Mouse (Mus musculus) limb, embryonic 12.5 days (tissue): ENCODE results near the gene Ism2. TPM values are rescaled to one million over a fixed set of nuclear protein-coding genes. Genes with fewer than 3 reads are reported as not detected.

Experiments
- ATAC-seq: fragments of 200-750 bp; cut with Nextera tagmentation; 2 replicates; pipeline ENCODE4 v1.8.0; 2017; ENCODE audit warnings: low read depth, moderate TSS enrichment; ENCODE audit not compliant: insufficient number of reproducible peaks, insufficient read depth, low FRiP score, low TSS enrichment
- H3K27ac ChIP-seq: fragments of 300-500 bp; sonication (generic); 2 replicates; pipeline ENCODE4 v1.5.1; 2016; ENCODE audit warnings: mild to moderate bottlenecking, moderate library complexity
- H3K27me3 ChIP-seq: fragments of 300-500 bp; sonication (generic); 2 replicates; pipeline ENCODE4 v1.6.1; 2016; ENCODE audit warnings: mild to moderate bottlenecking, moderate library complexity
- H3K36me3 ChIP-seq: fragments of 300-500 bp; sonication (generic); 2 replicates; pipeline ENCODE4 v1.6.1; 2016; ENCODE audit warnings: mild to moderate bottlenecking, moderate library complexity
- H3K4me1 ChIP-seq: fragments of 300-500 bp; sonication (generic); replicated peaks from 2 replicates; pipeline ENCODE4 v1.6.1; 2016
- H3K4me2 ChIP-seq: fragments of 300-500 bp; sonication (generic); 2 replicates; pipeline ENCODE4 v1.6.1; 2016; ENCODE audit warnings: mild to moderate bottlenecking, moderate library complexity
- H3K4me3 ChIP-seq: fragments of 300-500 bp; sonication (generic); replicated peaks from 2 replicates; pipeline ENCODE4 v1.5.1; 2016; ENCODE audit warnings: mild to moderate bottlenecking
- H3K9ac ChIP-seq: fragments of 300-500 bp; sonication (generic); replicated peaks from 2 replicates; pipeline ENCODE4 v1.6.1; 2016; ENCODE audit warnings: mild to moderate bottlenecking, moderate library complexity
- H3K9me3 ChIP-seq: fragments of 300-500 bp; sonication (generic); 2 replicates; pipeline ENCODE4 v1.6.1; 2016; ENCODE audit warnings: mild to moderate bottlenecking, moderate library complexity
- WGBS: fragments of 180-500 bp; shearing (Covaris S2); methylation state at CpG from one replicate; pipeline ENCODE4 v1.1.7; 2016; 5-methylcytosine and 5-hydroxymethylcytosine counted together
- polyA plus RNA-seq: library from polyadenylated mRNA; unstranded; fragments of >200 nt; fragmentation: Nextera tagmentation; extraction: Ambion mirVana; gene quantifications from 2 replicates; pipeline ENCODE4 v1.2.1, GENCODE M21; 2016

Gene Ism2
- polyA plus RNA-seq, result 1.7 and 1.9 TPM in 2 replicates

DNA sequence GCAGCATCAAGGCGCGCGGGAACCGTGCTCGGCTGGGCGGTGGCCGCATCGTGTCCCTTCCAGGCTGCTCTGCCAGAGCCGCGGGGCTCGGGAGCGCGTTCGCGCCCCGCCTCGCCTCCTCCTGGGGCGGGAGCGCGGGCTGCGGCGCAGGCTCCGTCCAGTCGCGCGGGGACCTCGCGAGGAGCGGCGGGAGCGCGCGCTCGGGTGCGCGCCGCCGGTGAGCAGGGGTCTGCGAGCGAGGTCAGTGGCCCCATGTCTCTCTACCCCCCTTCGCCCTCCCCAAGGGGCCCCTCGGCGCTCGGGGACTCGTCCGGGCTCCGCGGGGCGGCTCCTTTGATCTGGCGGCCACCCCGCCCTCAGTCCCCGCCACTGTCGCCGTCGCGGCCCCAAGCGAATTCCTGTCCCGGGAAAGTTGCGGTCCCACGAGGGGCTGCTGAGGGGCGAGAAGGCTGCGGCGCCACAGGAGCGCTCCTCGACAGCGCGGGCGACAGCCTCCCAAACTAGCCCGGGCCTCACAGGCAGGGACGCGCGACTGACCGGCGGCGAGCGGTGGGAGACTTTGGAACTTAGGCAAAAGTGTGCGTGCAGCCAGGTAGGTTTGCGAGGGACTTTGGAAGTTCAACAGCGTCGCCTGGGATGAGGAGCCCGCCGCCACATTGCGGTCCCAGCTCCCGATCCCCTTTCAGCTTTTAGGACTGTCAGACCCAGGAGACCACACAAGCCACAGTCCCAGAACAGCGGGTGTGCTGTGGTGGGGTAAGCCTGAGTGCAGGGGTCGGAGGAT, at the start of gene Ism2:
Gene Ism2, minus strand, starts transcription at position 49 of the 784 bp plus-strand sequence.
- peak within 1 kb of the TSS; percentile 93 for H3K4me2 ChIP-seq
- H3K4me3 ChIP-seq, result peak within 1 kb of the TSS; percentile 71
- H3K27me3 ChIP-seq, result peaks cover 38% of the 10 kb centered on the region
- H3K9ac ChIP-seq, result peak within 1 kb of the TSS; percentile 77
- no peaks in the 10 kb centered on the region for H3K9me3 ChIP-seq
- WGBS, result under 1% methylated on average over 86 of the region's 86 CpGs
- H3K27ac ChIP-seq, result no peak within 1 kb of the TSS
- H3K36me3 ChIP-seq, result no peaks in the 10 kb centered on the region
- peaks cover 5% of the 10 kb centered on the region for H3K4me1 ChIP-seq
- ATAC-seq, result peak; percentile 66; the same call in 1 of the 2 replicates

GRCm38 (mm10) chr12:87348029-87348428, 48.5 kb upstream of the Ism2 start:
- Histone ChIP-seq H3K36me3 (peaks cover 27% of the 10 kb centered on the region), H3K4me2 (no peak overlapping the region), H3K27me3 (no peaks in the 10 kb centered on the region), H3K9me3 (no peaks in the 10 kb centered on the region), H3K9ac (no peak overlapping the region), H3K27ac (no peak overlapping the region), H3K4me1 (no peaks in the 10 kb centered on the region), H3K4me3 (no peak overlapping the region)
- ATAC-seq, result no peak
- WGBS, result 82% methylated on average over 2 of the region's 2 CpGs

GRCm38 (mm10) chr12:87347511-87347910, 48.0 kb upstream of the Ism2 start:
- WGBS, result 87% methylated on average over 2 of the region's 2 CpGs
- no peak overlapping the region for H3K27ac ChIP-seq
- no peaks in the 10 kb centered on the region for H3K9me3 ChIP-seq
- H3K27me3 ChIP-seq, result no peaks in the 10 kb centered on the region
- H3K9ac ChIP-seq, result no peak overlapping the region
- no peak overlapping the region for H3K4me2 ChIP-seq
- no peaks in the 10 kb centered on the region for H3K4me1 ChIP-seq
- ATAC-seq, result no peak
- H3K36me3 ChIP-seq, result peaks cover 27% of the 10 kb centered on the region
- no peak overlapping the region for H3K4me3 ChIP-seq

DNA sequence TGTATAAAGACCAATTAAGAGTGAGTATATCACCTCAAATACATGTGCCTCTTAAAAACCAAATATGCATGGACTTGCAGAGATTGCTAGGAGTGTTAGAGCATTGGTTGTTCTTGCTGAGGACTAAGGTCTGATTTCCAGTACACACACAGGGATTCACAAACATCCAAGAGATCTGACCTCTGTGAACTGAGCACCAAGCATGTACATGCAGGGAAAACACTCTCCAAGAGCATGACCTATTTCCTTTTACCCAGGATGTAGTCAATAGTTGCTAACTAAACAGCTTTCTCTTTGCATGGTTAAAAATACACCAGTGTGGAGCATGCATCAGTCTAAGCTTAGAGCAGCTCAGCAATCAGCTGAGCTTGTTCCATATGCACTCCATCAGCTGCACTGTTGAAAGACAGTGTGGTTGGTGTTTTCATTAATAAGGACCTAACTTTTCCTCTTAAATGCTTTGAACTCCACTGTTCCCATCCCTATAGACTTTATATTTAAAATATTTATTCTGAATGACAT, 43.6 kb upstream of the Ism2 start:
- Histone ChIP-seq H3K4me1 (no peaks in the 10 kb centered on the region), H3K27me3 (no peaks in the 10 kb centered on the region), H3K9ac (no peak overlapping the region), H3K27ac (no peak overlapping the region), H3K4me3 (no peak overlapping the region), H3K9me3 (no peaks in the 10 kb centered on the region), H3K36me3 (peaks cover 40% of the 10 kb centered on the region), H3K4me2 (no peak overlapping the region)
- no peak for ATAC-seq

GRCm38 (mm10) chr12:87338082-87338481, 38.6 kb upstream of the Ism2 start:
- H3K36me3 ChIP-seq, result peaks cover 26% of the 10 kb centered on the region; the same call in 1 of the 2 replicates
- ATAC-seq, result no peak
- no peaks in the 10 kb centered on the region for H3K27me3 ChIP-seq
- no peak overlapping the region for H3K27ac ChIP-seq
- H3K9me3 ChIP-seq, result no peaks in the 10 kb centered on the region
- H3K9ac ChIP-seq, result no peak overlapping the region
- H3K4me1 ChIP-seq, result no peaks in the 10 kb centered on the region
- no peak overlapping the region for H3K4me3 ChIP-seq
- H3K4me2 ChIP-seq, result no peak overlapping the region
- 85% methylated on average over 4 of the region's 4 CpGs for WGBS

DNA sequence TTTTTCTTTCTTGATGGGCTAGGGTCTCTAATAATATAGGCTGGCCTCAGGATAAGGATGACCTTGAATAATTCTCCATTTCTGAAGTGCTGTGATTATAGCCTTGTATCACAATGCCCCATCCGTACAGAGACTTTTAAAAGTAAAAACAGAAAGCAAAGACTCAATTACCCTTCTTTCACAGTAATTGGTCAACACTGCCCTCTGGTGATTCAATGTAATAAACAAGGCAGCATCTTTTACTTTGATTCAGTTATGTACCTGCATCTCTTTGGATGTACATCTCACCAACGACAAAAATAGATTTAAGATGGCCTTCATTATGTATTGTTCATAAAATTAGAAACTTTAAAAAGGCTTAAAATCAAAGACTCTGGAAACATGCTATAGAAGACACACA, 35.4 kb upstream of the Ism2 start:
- Histone ChIP-seq H3K36me3 (peaks cover 13% of the 10 kb centered on the region; the same call in 1 of the 2 replicates), H3K27ac (no peak overlapping the region), H3K4me2 (no peak overlapping the region), H3K9me3 (no peaks in the 10 kb centered on the region), H3K27me3 (no peaks in the 10 kb centered on the region), H3K9ac (no peak overlapping the region), H3K4me1 (peaks cover 24% of the 10 kb centered on the region), H3K4me3 (no peak overlapping the region)
- WGBS, result 33% methylated on average over 2 of the region's 2 CpGs
- ATAC-seq, result no peak

DNA sequence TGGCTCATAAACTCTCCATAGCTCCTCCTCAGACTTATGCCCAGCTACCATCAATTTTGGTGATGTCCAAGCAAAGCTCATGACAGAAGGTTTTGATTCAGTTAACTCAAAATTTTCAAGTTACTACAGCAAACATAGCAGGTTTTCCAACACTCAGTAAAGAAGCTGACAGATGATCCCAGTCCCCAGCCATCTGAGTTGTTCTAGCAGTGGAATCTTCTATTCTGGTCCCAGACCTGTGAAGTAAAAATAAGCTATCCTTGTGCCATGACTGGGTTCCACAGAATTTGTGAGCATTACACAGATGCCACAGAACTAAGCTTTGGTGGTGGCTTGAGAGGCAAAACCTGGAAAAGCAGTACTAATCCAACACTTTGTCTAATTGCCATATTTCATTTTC, 34.3 kb upstream of the Ism2 start:
- Histone ChIP-seq H3K9me3 (no peaks in the 10 kb centered on the region), H3K27me3 (no peaks in the 10 kb centered on the region), H3K36me3 (0 out of 2 replicates have a peak, but pooled peaks cover 8% of the 10 kb centered on the region), H3K4me1 (peaks cover 32% of the 10 kb centered on the region), H3K4me3 (no peak overlapping the region), H3K9ac (no peak overlapping the region), H3K4me2 (no peak overlapping the region), H3K27ac (no peak overlapping the region)
- ATAC-seq, result no peak

GRCm38 (mm10) chr12:87332511-87332910, 33.0 kb upstream of the Ism2 start:
- Histone ChIP-seq H3K9ac (no peak overlapping the region), H3K9me3 (no peaks in the 10 kb centered on the region), H3K4me3 (no peak overlapping the region), H3K36me3 (0 out of 2 replicates have a peak, but pooled peaks cover 8% of the 10 kb centered on the region), H3K4me2 (no peak overlapping the region), H3K27me3 (no peaks in the 10 kb centered on the region), H3K27ac (no peak overlapping the region), H3K4me1 (peaks cover 43% of the 10 kb centered on the region)
- 86% methylated on average over 4 of the region's 4 CpGs for WGBS
- no peak for ATAC-seq

DNA sequence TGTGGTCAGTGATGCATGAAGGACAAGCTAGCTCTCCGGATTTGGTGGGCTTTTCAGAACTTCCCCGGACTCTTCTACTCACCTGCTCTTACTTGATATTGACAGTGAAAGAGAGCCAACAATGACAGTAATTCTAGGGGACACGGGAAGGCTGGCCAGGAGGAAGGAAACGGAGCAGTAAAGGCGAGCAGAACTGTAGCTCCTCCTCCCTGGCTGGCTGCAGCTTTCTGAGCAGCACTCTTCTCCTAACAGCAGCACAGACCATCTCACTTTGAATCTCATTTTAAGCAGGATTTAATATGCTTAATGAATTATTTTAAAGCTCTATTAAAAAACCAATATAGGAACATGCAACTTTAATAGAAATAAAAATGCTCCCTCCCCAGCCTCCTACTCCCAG, 32.4 kb upstream of the Ism2 start:
- no peak overlapping the region for H3K9ac ChIP-seq
- H3K4me3 ChIP-seq, result no peak overlapping the region
- ATAC-seq, result no peak
- no peak overlapping the region for H3K4me2 ChIP-seq
- 0 out of 2 replicates have a peak, but pooled peaks cover 8% of the 10 kb centered on the region for H3K36me3 ChIP-seq
- no peaks in the 10 kb centered on the region for H3K9me3 ChIP-seq
- no peaks in the 10 kb centered on the region for H3K27me3 ChIP-seq
- no peak overlapping the region for H3K27ac ChIP-seq
- WGBS, result 43% methylated on average over 5 of the region's 5 CpGs
- H3K4me1 ChIP-seq, result peaks cover 46% of the 10 kb centered on the region

GRCm38 (mm10) chr12:87331053-87331456, 31.6 kb upstream of the Ism2 start:
- ATAC-seq, result peak; percentile 63; the same call in 1 of the 2 replicates
- H3K4me3 ChIP-seq, result no peak overlapping the region

GRCm38 (mm10) chr12:87330213-87330612, 30.7 kb upstream of the Ism2 start:
- no peak overlapping the region for H3K4me3 ChIP-seq
- no peaks in the 10 kb centered on the region for H3K9me3 ChIP-seq
- WGBS, result 30% methylated on average over 2 of the region's 2 CpGs
- H3K4me2 ChIP-seq, result no peak overlapping the region
- no peaks in the 10 kb centered on the region for H3K27me3 ChIP-seq
- no peak for ATAC-seq
- H3K36me3 ChIP-seq, result 0 out of 2 replicates have a peak, but pooled peaks cover 8% of the 10 kb centered on the region
- H3K27ac ChIP-seq, result no peak overlapping the region
- no peak overlapping the region for H3K9ac ChIP-seq
- peaks cover 54% of the 10 kb centered on the region for H3K4me1 ChIP-seq

More at GRCm38 (mm10) chr12:87331053-87331456, 31.6 kb upstream of the Ism2 start:
- H3K27ac ChIP-seq, result 0 out of 2 replicates have a peak overlapping the region, but pooled peaks have one; percentile 12
- H3K9me3 ChIP-seq, result no peaks in the 10 kb centered on the region
- no peak overlapping the region for H3K4me2 ChIP-seq
- H3K9ac ChIP-seq, result no peak overlapping the region
- 24% methylated on average over 6 of the region's 6 CpGs for WGBS
- 0 out of 2 replicates have a peak, but pooled peaks cover 8% of the 10 kb centered on the region for H3K36me3 ChIP-seq
- H3K27me3 ChIP-seq, result no peaks in the 10 kb centered on the region
- H3K4me1 ChIP-seq, result peaks cover 52% of the 10 kb centered on the region
